Mouse (Mus musculus) G1E (cell line): Measurements from ENCODE around the gene Lrp5. TPM values are rescaled to one million over a fixed set of nuclear protein-coding genes. Genes with fewer than 3 reads are reported as not detected.

ENCODE experiments used
- ATAC-seq: 2 replicates; pipeline ENCODE4 v1.8.0; 2016; ENCODE audit warnings: mild to moderate bottlenecking; ENCODE audit not compliant: insufficient number of reproducible peaks, poor library complexity, low FRiP score, severe bottlenecking; ENCODE audit errors: extremely low read depth
- DNase-seq: peaks from one replicate; pipeline ENCODE4 v3.0.0; 2012; ENCODE audit warnings: low spot score
- H3K27me3 ChIP-seq: 2 replicates; pipeline ENCODE4 v1.6.1; 2012; ENCODE audit warnings: mild to moderate bottlenecking, low read length, inconsistent platforms; ENCODE audit not compliant: insufficient read depth
- H3K36me3 ChIP-seq: replicated peaks from 2 replicates; pipeline ENCODE3; 2012; ENCODE audit warnings: mild to moderate bottlenecking, inconsistent platforms
- H3K4me1 ChIP-seq: 2 replicates; pipeline ENCODE4 v1.6.1; 2012; ENCODE audit warnings: low read depth, low read length, inconsistent platforms, mixed read lengths; ENCODE audit not compliant: insufficient read depth
- H3K4me3 ChIP-seq: 2 replicates; pipeline ENCODE4 v1.5.1; 2012; ENCODE audit warnings: low read depth, mild to moderate bottlenecking, inconsistent platforms, low read length, moderate library complexity, mixed read lengths
- H3K9me3 ChIP-seq: replicated peaks from 2 replicates; pipeline ENCODE4 v1.6.1; 2012; ENCODE audit warnings: inconsistent platforms
- CTCF ChIP-seq: IDR thresholded peaks from 2 replicates; pipeline ENCODE4 v1.5.1; 2012; ENCODE audit warnings: low read depth, low read length, inconsistent platforms, mixed read lengths
- GATA1 ChIP-seq: IDR thresholded peaks from 2 replicates; pipeline ENCODE4 v1.6.1; 2012; ENCODE audit warnings: borderline replicate concordance, low read length, inconsistent platforms, mixed read lengths
- GATA2 ChIP-seq: IDR thresholded peaks from 2 replicates; pipeline ENCODE4 v1.6.1; 2012; ENCODE audit warnings: low read depth, low read length, inconsistent platforms, borderline replicate concordance
- POLR2AphosphoS5 ChIP-seq: IDR thresholded peaks from 2 replicates; pipeline ENCODE4 v1.6.1; 2012; ENCODE audit warnings: low read depth, low read length, inconsistent platforms; ENCODE audit not compliant: insufficient replicate concordance
- TAL1 ChIP-seq: conservative IDR thresholded peaks from 2 replicates; pipeline ENCODE4 v1.6.1; 2012; ENCODE audit warnings: low read depth, low read length, inconsistent platforms, mixed read lengths
- polyA plus RNA-seq: library from polyadenylated mRNA; stranded (reverse); fragments of >175 nt; gene quantifications from 2 replicates; pipeline ENCODE4 v1.2.3, GENCODE M21; 2012
- total RNA-seq, 2 experiments: library from RNA; stranded (forward) in 1 of 2; stranded (reverse) in 1 of 2; fragments of 200-1000 nt in 1 of 2; fragments of >200 nt in 1 of 2; fragmentation: Nextera tagmentation in 1 of 2; gene quantifications; 2 replicates each; pipeline ENCODE4 v1.2.3; 2014 to 2017

The Lrp5 gene
- total and polyA plus RNA-seq, 3 experiments, result 0.05 TPM; not detected in 1

DNA sequence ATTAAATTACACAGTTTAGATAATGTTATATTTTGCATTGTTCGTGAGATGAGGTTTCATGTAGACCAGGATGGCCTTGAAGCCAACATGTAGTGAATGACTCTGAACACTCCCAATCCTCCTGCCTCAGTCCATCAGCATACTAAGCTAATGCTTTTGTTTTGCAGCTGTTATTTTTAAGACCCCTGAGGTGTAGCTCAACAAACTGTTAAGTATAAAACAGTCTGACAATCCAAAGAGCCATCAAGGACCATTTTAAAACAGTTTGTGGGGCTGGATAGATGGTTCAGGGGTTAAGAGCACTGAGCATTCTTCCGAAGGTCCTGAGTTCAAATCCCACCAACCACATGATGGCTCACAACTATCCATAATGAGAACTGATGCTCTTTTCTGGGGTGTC, 124.1 kb downstream of the Lrp5 start:
- Histone ChIP-seq H3K36me3 (peaks cover 50% of the 10 kb centered on the region), H3K27me3 (no peaks in the 10 kb centered on the region), H3K9me3 (peaks cover 7% of the 10 kb centered on the region; the same call in 1 of the 2 replicates), H3K4me1 (peaks cover 9% of the 10 kb centered on the region), H3K4me3 (no peak overlapping the region)
- DNase-seq, result no peak
- TF ChIP-seq TAL1 (no peak), GATA1 (no peak), POLR2AphosphoS5 (no peak), CTCF (no peak), GATA2 (no peak)
- no peak for ATAC-seq

- ATAC-seq (no peak), DNase-seq (no peak)
- H3K9me3 ChIP-seq, result peaks cover 7% of the 10 kb centered on the region; the same call in 1 of the 2 replicates
- H3K36me3 ChIP-seq, result peaks cover 17% of the 10 kb centered on the region
- no peaks in the 10 kb centered on the region for H3K27me3 ChIP-seq
- no peaks in the 10 kb centered on the region; the same call in 1 of the 2 replicates for H3K4me1 ChIP-seq
- no peak for TF ChIP-seq GATA2
- TF ChIP-seq POLR2AphosphoS5, result no peak
- TF ChIP-seq GATA1, result no peak
- no peak for TF ChIP-seq CTCF
- TF ChIP-seq TAL1, result no peak
- H3K4me3 ChIP-seq, result no peak overlapping the region
Observed at GRCm38 (mm10) chr19:3556169-3556827, 130.1 kb downstream of the Lrp5 start.

DNA sequence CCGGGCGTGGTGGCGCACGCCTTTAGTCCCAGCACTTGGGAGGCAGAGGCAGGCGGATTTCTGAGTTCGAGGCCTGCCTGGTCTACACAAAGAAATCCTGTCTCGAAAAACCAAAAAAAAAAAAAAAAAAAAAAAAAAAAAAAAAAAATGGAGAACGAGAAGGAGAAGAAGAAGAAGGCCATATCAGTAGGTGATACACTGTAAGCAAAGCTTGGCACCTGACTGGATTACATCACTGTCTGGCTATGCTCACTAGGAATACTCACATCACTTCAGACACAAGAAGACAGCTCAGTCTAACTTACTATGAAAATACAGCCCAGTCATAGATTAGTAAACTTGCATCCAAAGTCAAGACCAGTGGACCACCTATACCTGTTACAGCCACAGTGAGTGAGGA, 131.6 kb downstream of the Lrp5 start:
- Histone ChIP-seq H3K4me1 (no peaks in the 10 kb centered on the region; the same call in 1 of the 2 replicates), H3K4me3 (no peak overlapping the region), H3K27me3 (no peaks in the 10 kb centered on the region), H3K36me3 (peaks cover 8% of the 10 kb centered on the region), H3K9me3 (0 out of 2 replicates have a peak, but pooled peaks cover 1% of the 10 kb centered on the region)
- no peak for TF ChIP-seq CTCF
- no peak for TF ChIP-seq GATA1
- TF ChIP-seq GATA2, result no peak
- TF ChIP-seq POLR2AphosphoS5, result no peak
- TF ChIP-seq TAL1, result no peak
- ATAC-seq, result no peak
- no peak for DNase-seq

- Histone ChIP-seq H3K36me3 (peaks cover 15% of the 10 kb centered on the region), H3K4me1 (no peaks in the 10 kb centered on the region), H3K4me3 (no peak overlapping the region), H3K27me3 (no peaks in the 10 kb centered on the region), H3K9me3 (no peaks in the 10 kb centered on the region)
- TF ChIP-seq CTCF, result no peak
- TF ChIP-seq GATA1, result no peak
- no peak for TF ChIP-seq GATA2
- TF ChIP-seq TAL1, result no peak
- no peak for TF ChIP-seq POLR2AphosphoS5
- ATAC-seq, result no peak
- DNase-seq, result no peak
Observed at GRCm38 (mm10) chr19:3551573-3552159, 134.7 kb downstream of the Lrp5 start.

GRCm38 (mm10) chr19:3550101-3550500, 136.3 kb downstream of the Lrp5 start:
- no peak for TF ChIP-seq GATA2
- TF ChIP-seq CTCF, result no peak
- TF ChIP-seq TAL1, result no peak
- no peak for ATAC-seq
- no peaks in the 10 kb centered on the region for H3K9me3 ChIP-seq

GRCm38 (mm10) chr19:3549263-3549662, 137.1 kb downstream of the Lrp5 start:
- ATAC-seq (no peak), DNase-seq (no peak)
- no peaks in the 10 kb centered on the region for H3K27me3 ChIP-seq
- TF ChIP-seq GATA1 (no peak), CTCF (no peak), TAL1 (no peak), POLR2AphosphoS5 (no peak), GATA2 (no peak)
- H3K4me1 ChIP-seq, result peaks cover 4% of the 10 kb centered on the region; the same call in 1 of the 2 replicates
- H3K9me3 ChIP-seq, result no peaks in the 10 kb centered on the region
- peaks cover 30% of the 10 kb centered on the region for H3K36me3 ChIP-seq
- no peak overlapping the region for H3K4me3 ChIP-seq

More at GRCm38 (mm10) chr19:3550101-3550500, 136.3 kb downstream of the Lrp5 start:
- H3K4me3 ChIP-seq, result no peak overlapping the region
- H3K36me3 ChIP-seq, result peaks cover 25% of the 10 kb centered on the region
- H3K27me3 ChIP-seq, result no peaks in the 10 kb centered on the region
- DNase-seq, result no peak
- H3K4me1 ChIP-seq, result peaks cover 4% of the 10 kb centered on the region; the same call in 1 of the 2 replicates

- Histone ChIP-seq H3K9me3 (no peaks in the 10 kb centered on the region), H3K4me1 (peaks cover 4% of the 10 kb centered on the region; the same call in 1 of the 2 replicates), H3K4me3 (no peak overlapping the region), H3K36me3 (peaks cover 36% of the 10 kb centered on the region), H3K27me3 (no peaks in the 10 kb centered on the region)
- TF ChIP-seq POLR2AphosphoS5 (no peak), TAL1 (no peak)
- no peak for DNase-seq
- ATAC-seq, result no peak
Observed at GRCm38 (mm10) chr19:3548311-3548710, 138.1 kb downstream of the Lrp5 start.
